Mouse (Mus musculus) spleen, postnatal 4 days (tissue): ENCODE data around the gene Hebp1.

ENCODE experiments used
- DNase-seq, 2 experiments: peaks; one replicate each; pipeline ENCODE4 v3.0.0; 2022; ENCODE audit warnings: low spot score in 2 of 2

Hebp1 gene

GRCm38 (mm10) chr6:135116479-135116878 lies 81.3 kb downstream of the Hebp1 start:
- DNase-seq = no peak

DNA sequence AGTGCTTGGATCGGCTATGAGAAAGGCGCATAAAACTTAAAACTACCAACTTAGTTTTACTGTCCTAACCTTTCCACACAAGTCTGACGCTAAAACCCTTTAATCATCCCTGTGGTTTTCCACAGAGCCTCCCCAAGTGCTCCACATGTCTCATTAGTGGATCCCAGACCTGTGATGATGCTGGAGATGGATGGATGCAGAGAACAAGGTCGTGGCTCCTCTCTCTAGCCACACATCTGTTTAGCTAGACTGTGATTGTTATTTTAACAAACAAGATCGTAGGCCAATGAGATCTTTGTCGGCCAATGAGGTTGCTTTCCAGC lies 84.7 kb downstream of the Hebp1 start:
- DNase-seq = no peak

DNA sequence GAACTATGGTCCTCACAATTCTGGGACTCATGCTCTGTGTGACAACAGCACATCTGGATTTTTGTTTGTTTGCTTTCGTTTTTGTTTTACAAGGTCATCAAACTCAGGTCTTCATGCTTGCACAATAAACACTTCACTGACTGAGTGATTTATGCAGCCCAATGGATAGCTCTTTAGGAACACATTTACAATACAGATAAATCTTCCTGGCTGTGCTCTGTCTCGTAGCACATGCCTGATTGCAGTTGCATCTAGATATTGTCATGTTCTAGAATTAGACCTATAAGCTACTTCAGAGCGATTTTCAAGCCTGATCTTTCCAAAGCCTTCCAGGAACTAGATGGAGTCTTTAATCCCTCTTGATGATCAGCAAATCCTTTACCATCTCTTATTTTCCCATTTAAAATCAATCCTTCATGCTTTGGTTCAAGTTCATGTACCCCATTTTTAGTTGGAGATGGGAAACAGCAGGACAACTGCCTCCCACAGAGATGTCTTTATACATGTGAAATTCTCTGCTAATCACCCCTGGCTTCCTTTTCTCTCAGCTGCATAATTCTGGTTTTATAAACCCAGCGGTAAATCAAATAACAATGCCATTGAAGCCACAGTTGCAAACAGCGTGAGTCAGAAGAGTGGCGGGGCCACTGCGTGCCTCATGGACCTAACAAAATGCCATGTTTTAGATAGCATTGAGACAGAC lies 85.3 kb downstream of the Hebp1 start:
- no peak for DNase-seq

- no peak for DNase-seq
These were observed 90.8 kb downstream of the Hebp1 start for GRCm38 (mm10) chr6:135107014-135107413.

GRCm38 (mm10) chr6:135102736-135103303 lies 95.0 kb downstream of the Hebp1 start:
- no peak for DNase-seq

DNA sequence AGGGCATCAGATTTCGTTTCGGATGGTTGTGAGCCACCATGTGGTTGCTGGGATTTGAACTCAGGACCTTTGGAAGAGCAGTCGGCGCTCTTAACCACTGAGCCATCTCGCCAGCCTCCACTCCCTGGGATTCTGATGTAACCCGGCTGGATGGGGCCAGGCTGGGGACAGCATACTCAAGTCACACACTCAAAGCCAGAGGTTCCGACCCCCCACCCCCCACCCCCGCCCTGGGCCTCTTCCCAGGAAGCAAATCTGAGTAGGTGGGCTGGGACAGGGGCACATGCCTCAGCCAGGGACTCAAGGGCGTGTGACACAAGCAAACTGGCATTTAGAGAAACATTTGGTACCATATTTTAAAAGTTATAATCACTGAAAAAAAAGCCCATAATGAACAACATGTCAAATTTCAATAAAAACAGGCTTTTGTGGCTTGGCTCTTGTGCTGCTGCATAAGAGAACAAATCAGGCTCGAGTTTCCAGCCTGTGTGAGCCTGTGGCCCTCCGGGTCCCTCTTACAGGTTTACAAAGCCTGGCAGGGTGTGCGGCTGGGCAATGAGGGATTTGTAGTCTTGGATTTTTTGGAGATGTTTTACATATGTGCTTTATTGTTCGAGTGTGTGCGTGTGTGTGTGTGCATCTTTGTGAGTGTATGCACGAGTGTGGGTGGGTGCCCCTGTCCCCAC lies 96.9 kb downstream of the Hebp1 start:
- DNase-seq = no peak

- DNase-seq = no peak
These were observed 104.9 kb downstream of the Hebp1 start for GRCm38 (mm10) chr6:135092798-135093470.

DNA sequence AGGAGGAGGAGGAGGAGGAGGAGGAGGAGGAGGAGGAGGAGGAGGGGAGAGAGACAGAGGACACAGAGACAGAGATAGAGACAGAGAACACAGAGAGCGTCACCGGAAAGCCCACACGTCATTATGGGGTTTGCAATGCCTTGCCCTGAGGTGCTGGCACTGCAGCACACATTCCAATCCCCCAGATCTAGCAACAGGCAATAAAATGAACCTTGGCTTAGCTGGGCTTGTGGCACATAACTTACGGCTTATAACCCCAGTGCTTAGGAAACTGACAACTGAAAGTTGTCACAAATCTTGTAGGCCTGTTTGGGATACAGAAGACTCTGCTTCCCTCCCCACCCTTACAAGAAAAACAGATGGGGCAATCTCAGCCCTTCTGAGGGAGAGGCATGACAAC lies 107.2 kb downstream of the Hebp1 start:
- no peak for DNase-seq

DNA sequence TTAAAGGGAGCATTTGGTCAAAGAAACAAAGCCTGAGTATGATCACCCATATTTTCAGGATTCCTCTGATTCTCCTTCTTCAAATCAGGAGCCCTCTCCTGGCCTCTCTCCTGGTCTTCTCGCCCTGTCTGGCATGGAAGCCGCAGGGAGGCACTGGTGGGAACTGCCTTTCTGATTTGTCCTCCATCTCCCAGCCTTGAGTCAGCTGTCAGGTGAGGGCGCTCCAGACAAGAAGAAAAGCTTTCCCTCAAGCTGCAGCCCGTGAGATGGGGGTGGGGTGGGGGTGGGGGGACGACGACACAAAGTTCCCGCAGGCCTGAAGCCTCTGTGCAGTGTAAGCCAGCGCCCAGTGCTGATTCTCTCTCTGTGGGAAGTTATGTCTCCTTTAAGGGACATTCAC lies 108.0 kb downstream of the Hebp1 start:
- DNase-seq = no peak

GRCm38 (mm10) chr6:135087721-135088451 lies 109.9 kb downstream of the Hebp1 start:
- peak; percentile 67 to 88 for DNase-seq
